Mouse (Mus musculus) fibroblast of lung, adult 2 months (primary cell): Measurements from ENCODE around the gene Llgl2.
A peak's percentile ranks its signal among the peaks of the same experiment; 100 is the strongest.

Experiments used
- DNase-seq: peaks from one replicate; pipeline ENCODE4 v3.0.0-alpha.2; 2011; ENCODE audit warnings: low read depth

The Llgl2 gene

DNA sequence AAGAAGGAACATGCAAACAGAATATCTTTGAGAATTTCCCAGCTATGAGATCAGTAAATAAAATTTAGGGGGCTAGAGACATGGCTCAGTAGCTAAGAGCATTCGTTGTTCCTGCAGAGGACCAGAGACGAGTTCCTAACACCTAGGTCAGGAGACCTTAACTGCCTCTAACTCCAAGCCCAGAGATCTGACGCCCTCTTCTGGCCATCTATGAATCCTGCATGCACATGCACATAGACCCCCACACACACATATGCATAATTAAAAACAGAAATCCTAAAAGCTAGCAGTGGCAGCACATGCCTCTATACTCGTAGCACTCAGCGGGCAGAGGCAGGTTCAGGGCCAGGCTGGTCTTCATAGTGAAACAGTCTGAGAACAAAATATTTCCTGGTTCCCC, 52.6 kb downstream of the Llgl2 start:
- no peak for DNase-seq

DNA sequence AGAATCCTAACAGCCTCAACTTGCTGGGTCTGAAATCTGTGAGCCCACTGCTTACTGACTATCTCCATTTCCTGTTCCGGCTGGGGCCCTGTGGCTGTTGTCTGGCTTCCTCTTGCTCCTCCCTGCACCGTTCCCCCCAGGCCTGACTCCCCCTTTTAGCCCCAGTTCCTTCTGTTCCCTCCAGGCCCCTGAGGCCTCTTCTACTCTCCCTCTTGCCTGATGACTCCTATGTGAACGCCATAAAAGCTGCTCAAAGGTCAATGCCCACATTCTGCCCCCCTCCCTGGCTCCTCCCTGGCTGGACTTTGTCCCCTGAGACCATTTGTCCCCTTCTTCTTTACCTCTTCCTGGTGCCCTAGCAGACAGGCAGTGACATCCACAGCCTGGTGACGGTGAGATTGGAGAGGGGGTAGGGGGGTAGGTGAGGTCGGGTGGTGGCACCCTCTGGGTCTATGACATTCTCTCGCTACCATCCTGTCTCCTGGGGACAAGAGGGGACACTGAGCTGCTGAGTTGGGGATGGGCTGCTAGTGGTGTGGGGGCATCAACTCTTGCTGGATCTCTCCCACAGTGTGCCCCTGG, 53.4 kb downstream of the Llgl2 start:
- DNase-seq, result no peak

- DNase-seq, result no peak
Measured at GRCm38 (mm10) chr11:115878071-115878470, 54.2 kb downstream of the Llgl2 start.

- no peak for DNase-seq
Measured at GRCm38 (mm10) chr11:115881002-115881401, 57.2 kb downstream of the Llgl2 start.

GRCm38 (mm10) chr11:115883251-115883650, 59.4 kb downstream of the Llgl2 start:
- DNase-seq, result no peak

- no peak for DNase-seq
Measured at GRCm38 (mm10) chr11:115884361-115884760, 60.5 kb downstream of the Llgl2 start.

DNA sequence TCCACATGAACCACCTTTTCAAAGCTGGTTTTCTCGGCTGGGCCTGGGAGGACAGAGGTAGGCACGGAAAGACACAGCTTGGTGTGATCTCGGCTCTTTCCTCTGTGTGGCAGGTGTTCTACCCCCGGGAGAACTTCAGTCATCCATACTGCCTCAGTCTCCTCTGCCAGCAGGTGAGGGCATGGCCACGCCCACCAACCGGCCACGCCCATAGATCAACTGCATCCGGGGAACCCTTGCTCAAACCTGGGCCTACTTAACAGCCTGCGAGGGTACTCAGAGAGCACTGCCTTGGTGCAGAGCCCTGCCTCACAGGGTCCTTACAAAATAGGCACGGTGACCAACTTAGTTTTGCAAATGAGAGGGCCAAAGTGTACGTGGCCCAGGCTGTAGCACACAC, 61.4 kb downstream of the Llgl2 start:
- no peak for DNase-seq

GRCm38 (mm10) chr11:115886446-115886845, 62.6 kb downstream of the Llgl2 start:
- no peak for DNase-seq

- DNase-seq, result no peak
Measured at GRCm38 (mm10) chr11:115888020-115888419, 64.2 kb downstream of the Llgl2 start.

DNA sequence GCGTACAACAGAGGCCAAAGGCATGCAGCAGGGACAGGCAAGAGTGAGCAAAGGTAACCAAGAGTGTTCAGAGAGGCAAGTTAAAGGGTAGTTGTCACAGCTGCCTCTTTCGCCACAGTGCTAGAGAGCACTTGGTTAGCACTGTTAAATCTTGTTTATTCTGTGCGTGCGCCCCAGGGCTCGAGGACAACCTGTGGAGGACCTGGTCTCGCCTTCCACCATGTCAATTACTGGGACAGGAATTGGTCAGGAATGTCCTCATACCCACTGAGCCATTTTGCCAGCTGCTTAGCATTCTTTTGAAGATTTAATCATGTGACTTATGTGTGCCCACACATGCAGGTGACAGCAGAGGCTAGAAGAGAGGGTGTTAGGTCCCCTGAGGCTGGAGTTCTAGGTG, 65.3 kb downstream of the Llgl2 start:
- DNase-seq, result no peak

- DNase-seq, result no peak
Measured at GRCm38 (mm10) chr11:115892213-115892612, 68.4 kb downstream of the Llgl2 start.

- no peak for DNase-seq
Measured at GRCm38 (mm10) chr11:115893071-115893470, 69.2 kb downstream of the Llgl2 start.

GRCm38 (mm10) chr11:115894755-115895520, 71.1 kb downstream of the Llgl2 start:
- no peak for DNase-seq

- no peak for DNase-seq
Measured at GRCm38 (mm10) chr11:115898446-115898845, 74.6 kb downstream of the Llgl2 start.

GRCm38 (mm10) chr11:115898886-115899285, 75.0 kb downstream of the Llgl2 start:
- DNase-seq, result no peak

DNA sequence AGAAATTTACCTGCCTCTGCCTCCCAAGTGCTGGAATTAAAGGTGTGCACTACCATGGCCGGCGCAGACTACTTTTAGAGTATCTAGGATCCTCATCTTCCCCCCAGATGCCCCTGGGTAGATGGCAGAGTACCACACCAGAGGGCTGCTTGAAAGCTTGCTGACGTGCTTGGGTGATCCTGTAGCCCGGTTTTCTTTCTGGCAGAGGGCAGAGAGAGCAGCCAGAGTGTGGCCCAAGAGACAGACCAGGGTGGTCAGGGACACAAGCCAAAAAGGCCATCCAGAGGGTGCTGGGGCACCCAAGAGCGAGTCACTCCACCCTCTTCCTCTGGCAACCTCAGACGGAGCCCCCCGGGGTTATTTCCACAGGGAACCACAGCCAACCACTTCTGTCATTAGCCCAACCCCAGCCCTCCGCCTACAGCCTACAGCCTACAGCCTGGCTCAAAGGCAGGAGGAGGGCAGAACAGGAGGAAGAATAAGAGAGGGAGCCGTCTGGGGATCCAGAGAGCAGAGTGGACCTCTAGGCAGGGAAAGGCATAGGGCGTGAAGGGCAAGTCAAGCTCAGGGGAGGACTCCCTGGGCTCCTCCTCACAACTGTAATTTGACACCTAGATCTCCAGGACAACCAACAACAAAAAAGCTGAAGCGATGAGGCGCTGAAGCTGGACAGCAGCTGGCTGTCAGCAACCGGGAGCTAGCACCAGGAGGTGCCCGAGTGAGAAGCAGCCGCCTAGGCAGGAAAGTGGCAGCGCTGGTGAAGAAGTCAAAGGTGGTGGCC, 75.8 kb downstream of the Llgl2 start, which contains the start of gene Smim5:
Smim5 (plus strand) TSS at position 481 of the 781 bp plus-strand sequence.
- DNase-seq, result peak; percentile 51

GRCm38 (mm10) chr11:115900561-115901337, 76.9 kb downstream of the Llgl2 start:
- no peak for DNase-seq

DNA sequence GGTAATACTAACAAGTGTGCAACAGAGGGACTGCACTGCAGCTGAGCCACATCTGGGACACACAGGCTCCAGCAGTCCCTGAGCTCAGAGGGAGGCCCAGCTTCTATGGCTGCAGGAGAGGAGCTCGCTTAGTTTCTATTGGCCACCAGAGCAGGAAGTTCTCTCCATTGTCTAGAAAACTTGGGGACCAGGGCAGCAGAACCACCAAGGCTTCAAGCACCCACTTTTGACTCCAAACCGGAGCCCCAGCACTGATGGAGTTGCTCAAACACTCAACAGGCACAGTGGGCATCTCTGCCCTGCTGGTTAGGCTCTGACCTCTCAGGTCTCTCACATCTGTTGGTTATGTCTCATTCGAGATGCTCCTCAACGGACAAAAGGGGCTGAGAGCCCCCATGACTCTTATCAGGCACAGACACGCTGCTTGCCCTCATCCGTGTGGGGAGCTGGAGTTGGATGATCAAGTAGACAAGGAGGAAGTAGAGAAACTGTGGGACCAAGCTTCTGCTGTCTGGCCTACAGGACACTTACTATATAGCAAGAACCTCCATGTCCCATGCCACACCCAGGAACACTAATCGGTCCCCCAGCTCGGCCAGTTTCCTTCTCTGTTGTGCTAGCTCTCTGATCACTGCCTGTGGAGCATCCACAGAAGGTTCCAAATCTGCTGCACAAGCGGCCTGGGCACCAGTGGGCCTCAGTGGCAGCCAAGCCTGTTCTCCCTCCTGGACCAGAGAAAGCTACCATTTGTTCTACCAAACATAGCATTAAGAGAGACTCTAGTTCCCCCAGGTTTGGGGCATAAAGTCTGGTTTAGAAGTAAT, 77.7 kb downstream of the Llgl2 start:
- DNase-seq, result no peak

DNA sequence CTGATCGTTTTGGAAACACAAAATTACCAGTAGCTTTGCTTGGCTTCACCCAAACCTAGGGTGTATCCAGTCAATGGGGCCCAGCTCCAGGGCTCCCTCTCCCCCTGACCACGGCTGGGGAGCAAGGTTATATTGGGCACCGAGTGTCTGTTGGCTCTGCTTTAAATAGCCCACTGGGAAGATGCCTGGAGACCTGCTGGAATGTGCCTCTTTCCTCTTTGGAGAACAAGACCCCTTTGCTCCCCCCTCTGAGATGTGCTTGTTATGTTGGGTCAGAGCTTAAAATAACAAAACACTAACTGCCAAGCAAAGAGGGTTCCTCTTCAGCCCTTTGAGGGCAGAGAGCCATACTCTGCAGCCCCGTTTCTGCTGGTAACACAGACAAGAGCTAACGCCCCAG, 78.3 kb downstream of the Llgl2 start:
- DNase-seq, result no peak

GRCm38 (mm10) chr11:115902831-115903230, 79.0 kb downstream of the Llgl2 start:
- peak; percentile 31 for DNase-seq
